Mouse (Mus musculus) limb, embryonic 11.5 days (tissue): Measurements from ENCODE around the gene Rtn2. TPM values are rescaled to one million over a fixed set of nuclear protein-coding genes. Genes with fewer than 3 reads are reported as not detected.
A peak's percentile ranks its signal among the peaks of the same experiment; 100 is the strongest.

Source experiments
- ATAC-seq: fragments of 200-750 bp; cut with Nextera tagmentation; 2 replicates; pipeline ENCODE4 v1.8.0; 2017; ENCODE audit warnings: low read depth; ENCODE audit not compliant: insufficient number of reproducible peaks, low FRiP score, low TSS enrichment
- DNase-seq: peaks from one replicate; pipeline ENCODE4 v3.0.0-alpha.2; 2015; ENCODE audit warnings: low spot score
- H3K27ac ChIP-seq: fragments of 300-500 bp; sonication (generic); replicated peaks from 2 replicates; pipeline ENCODE4 v1.5.1; 2014; ENCODE audit warnings: low read depth, mild to moderate bottlenecking, low read length
- H3K27me3 ChIP-seq: fragments of 300-500 bp; sonication (generic); 2 replicates; pipeline ENCODE4 v1.6.1; 2014; ENCODE audit warnings: mild to moderate bottlenecking, low read length, mixed read lengths; ENCODE audit not compliant: control insufficient read depth, insufficient read depth
- H3K36me3 ChIP-seq: fragments of 300-500 bp; sonication (generic); 2 replicates; pipeline ENCODE4 v1.6.1; 2014; ENCODE audit warnings: mild to moderate bottlenecking, low read length, moderate library complexity, mixed read lengths; ENCODE audit not compliant: control insufficient read depth, insufficient read depth
- H3K4me1 ChIP-seq: fragments of 300-500 bp; sonication (generic); 2 replicates; pipeline ENCODE4 v1.6.1; 2014; ENCODE audit warnings: low read length, mixed read lengths; ENCODE audit not compliant: control insufficient read depth, insufficient read depth
- H3K4me2 ChIP-seq: fragments of 300-500 bp; sonication (generic); 2 replicates; pipeline ENCODE4 v1.6.1; 2014; ENCODE audit warnings: low read depth, mild to moderate bottlenecking, moderate library complexity; ENCODE audit not compliant: severe bottlenecking
- H3K4me3 ChIP-seq: fragments of 300-500 bp; sonication (generic); 2 replicates; pipeline ENCODE4 v1.5.1; 2014; ENCODE audit warnings: low read depth, low read length
- H3K9ac ChIP-seq: fragments of 300-500 bp; sonication (generic); 2 replicates; pipeline ENCODE4 v1.6.1; 2014; ENCODE audit warnings: mild to moderate bottlenecking, low read length
- H3K9me3 ChIP-seq: fragments of 300-500 bp; sonication (generic); 2 replicates; pipeline ENCODE4 v1.6.1; 2016; ENCODE audit warnings: low read length; ENCODE audit not compliant: control insufficient read depth
- WGBS: fragments of 180-500 bp; shearing (Covaris S2); extraction: QIAGEN DNeasy Blood & Tissue Kit; methylation state at CpG from one replicate; pipeline ENCODE4 v1.1.7; 2014; 5-methylcytosine and 5-hydroxymethylcytosine counted together
- polyA plus RNA-seq: library from polyadenylated mRNA; unstranded; fragments of >200 nt; fragmentation: Nextera tagmentation; extraction: Ambion mirVana; gene quantifications from 2 replicates; pipeline ENCODE4 v1.2.1, GENCODE M21; 2014

Rtn2 gene
- polyA plus RNA-seq, 1 experiment from 2014 or later, result 10.0 TPM

GRCm38 (mm10) chr7:19331910-19332309 lies 49.5 kb downstream of the Rtn2 start:
- Histone ChIP-seq H3K27ac (no peak overlapping the region), H3K4me2 (no peak overlapping the region), H3K4me3 (no peak overlapping the region), H3K4me1 (peaks cover 8% of the 10 kb centered on the region), H3K36me3 (no peaks in the 10 kb centered on the region), H3K9me3 (no peaks in the 10 kb centered on the region), H3K9ac (no peak overlapping the region), H3K27me3 (no peaks in the 10 kb centered on the region)
- ATAC-seq, result no peak
- DNase-seq, result no peak
- 72% methylated on average over 2 of the region's 2 CpGs for WGBS

- peaks cover 1% of the 10 kb centered on the region for H3K4me1 ChIP-seq
- H3K27ac ChIP-seq, result no peak overlapping the region
- peak overlapping the region; percentile 90 for H3K4me2 ChIP-seq
- DNase-seq (peak; percentile 50), ATAC-seq (0 out of 2 replicates have a peak, but pooled peaks have one; percentile 18)
- no peaks in the 10 kb centered on the region for H3K36me3 ChIP-seq
- under 1% methylated on average over 51 of the region's 52 CpGs for WGBS
- peak overlapping the region; percentile 57 for H3K4me3 ChIP-seq
- peak overlapping the region; percentile 71 for H3K9ac ChIP-seq
- no peaks in the 10 kb centered on the region for H3K27me3 ChIP-seq
- H3K9me3 ChIP-seq, result no peaks in the 10 kb centered on the region
Observed at GRCm38 (mm10) chr7:19332709-19333352, 50.4 kb downstream of the Rtn2 start.

- H3K4me1 ChIP-seq, result no peaks in the 10 kb centered on the region
- WGBS, result 28% methylated on average over 3 of the region's 3 CpGs
Observed at GRCm38 (mm10) chr7:19335583-19335982, 53.2 kb downstream of the Rtn2 start.

GRCm38 (mm10) chr7:19337122-19337521 lies 54.7 kb downstream of the Rtn2 start:
- Histone ChIP-seq H3K4me2 (no peak overlapping the region), H3K9ac (no peak overlapping the region), H3K4me1 (peaks cover 4% of the 10 kb centered on the region; the same call in 1 of the 2 replicates), H3K27me3 (peaks cover 11% of the 10 kb centered on the region), H3K9me3 (no peaks in the 10 kb centered on the region), H3K4me3 (no peak overlapping the region), H3K36me3 (no peaks in the 10 kb centered on the region), H3K27ac (no peak overlapping the region)
- 62% methylated on average over 10 of the region's 10 CpGs for WGBS
- DNase-seq, result no peak
- no peak for ATAC-seq

More at GRCm38 (mm10) chr7:19335583-19335982, 53.2 kb downstream of the Rtn2 start:
- Histone ChIP-seq H3K9ac (no peak overlapping the region), H3K27me3 (no peaks in the 10 kb centered on the region), H3K36me3 (no peaks in the 10 kb centered on the region), H3K4me3 (no peak overlapping the region), H3K4me2 (no peak overlapping the region), H3K27ac (no peak overlapping the region), H3K9me3 (no peaks in the 10 kb centered on the region)
- DNase-seq (no peak), ATAC-seq (no peak)

GRCm38 (mm10) chr7:19338060-19338459 lies 55.6 kb downstream of the Rtn2 start:
- H3K4me1 ChIP-seq, result peaks cover 8% of the 10 kb centered on the region; the same call in 1 of the 2 replicates
- ATAC-seq, result no peak
- H3K27me3 ChIP-seq, result peaks cover 13% of the 10 kb centered on the region
- no peaks in the 10 kb centered on the region for H3K9me3 ChIP-seq
- 63% methylated on average over 2 of the region's 2 CpGs for WGBS
- H3K4me2 ChIP-seq, result no peak overlapping the region
- no peaks in the 10 kb centered on the region for H3K36me3 ChIP-seq
- H3K4me3 ChIP-seq, result no peak overlapping the region
- no peak overlapping the region for H3K9ac ChIP-seq
- no peak overlapping the region for H3K27ac ChIP-seq
- no peak for DNase-seq

GRCm38 (mm10) chr7:19338596-19338995 lies 56.2 kb downstream of the Rtn2 start:
- H3K9ac ChIP-seq, result no peak overlapping the region
- peaks cover 13% of the 10 kb centered on the region for H3K27me3 ChIP-seq
- ATAC-seq (no peak), DNase-seq (no peak)
- 71% methylated on average over 7 of the region's 7 CpGs for WGBS
- H3K4me1 ChIP-seq, result peaks cover 8% of the 10 kb centered on the region; the same call in 1 of the 2 replicates
- no peaks in the 10 kb centered on the region for H3K9me3 ChIP-seq
- H3K36me3 ChIP-seq, result no peaks in the 10 kb centered on the region
- H3K4me2 ChIP-seq, result no peak overlapping the region
- no peak overlapping the region for H3K4me3 ChIP-seq
- no peak overlapping the region for H3K27ac ChIP-seq

GRCm38 (mm10) chr7:19341250-19341649 lies 58.8 kb downstream of the Rtn2 start:
- ATAC-seq, result no peak
- Histone ChIP-seq H3K9me3 (no peaks in the 10 kb centered on the region), H3K36me3 (no peaks in the 10 kb centered on the region), H3K4me3 (no peak overlapping the region; the same call in 1 of the 2 replicates), H3K9ac (no peak overlapping the region), H3K4me1 (peaks cover 15% of the 10 kb centered on the region), H3K4me2 (no peak overlapping the region), H3K27me3 (peaks cover 13% of the 10 kb centered on the region), H3K27ac (no peak overlapping the region)
- no peak for DNase-seq
- 19% methylated on average over 10 of the region's 10 CpGs for WGBS

GRCm38 (mm10) chr7:19341761-19342409 lies 59.5 kb downstream of the Rtn2 start:
- Histone ChIP-seq H3K4me1 (peaks cover 15% of the 10 kb centered on the region), H3K36me3 (no peaks in the 10 kb centered on the region), H3K9me3 (no peaks in the 10 kb centered on the region), H3K4me2 (peak overlapping the region; percentile 90), H3K27me3 (peaks cover 13% of the 10 kb centered on the region), H3K27ac (no peak overlapping the region), H3K4me3 (peak overlapping the region; percentile 45), H3K9ac (peak overlapping the region; percentile 17)
- WGBS, result 1% methylated on average over 40 of the region's 41 CpGs
- ATAC-seq, result no peak
- DNase-seq, result peak; percentile 38
